In genomic region chr7:137575491-137575890, GRCm38 (mm10) we compare ENCODE assay signal across 16 mouse cellular contexts.
"Had no signal": no experiment of that assay in that cellular context is flagged by ENCODE, and none has a peak within 500 bp of the region (broad histone marks: within the 10 kb centered on the region; RNA-seq: fewer than 3 reads in every experiment).

No protein-coding gene starts in this region.

- H3K4me2 ChIP-seq: liver, embryonic 13.5 days; liver, embryonic 15.5 days; lung, embryonic 15.5 days; midbrain, embryonic 12.5 days; neural tube, embryonic 13.5 days; neural tube, embryonic 15.5 days had no signal

- H3K9me3 ChIP-seq: liver, embryonic 15.5 days; lung, embryonic 15.5 days; midbrain, embryonic 12.5 days; neural tube, embryonic 13.5 days; neural tube, embryonic 15.5 days had no signal

- H3K36me3 ChIP-seq: liver, embryonic 13.5 days; liver, embryonic 15.5 days; lung, embryonic 15.5 days; midbrain, embryonic 12.5 days; neural tube, embryonic 13.5 days; neural tube, embryonic 15.5 days had no signal

- H3K4me3 ChIP-seq: liver, embryonic 13.5 days; liver, embryonic 15.5 days; lung, embryonic 15.5 days; megakaryocyte, embryonic 14.5 days; midbrain, embryonic 12.5 days; myocyte; neural tube, embryonic 13.5 days; neural tube, embryonic 15.5 days had no signal

- H3K9ac ChIP-seq: liver, embryonic 13.5 days; liver, embryonic 15.5 days; liver, postnatal 0 days; lung, embryonic 15.5 days; midbrain, embryonic 12.5 days; neural tube, embryonic 13.5 days; neural tube, embryonic 15.5 days had no signal

- ATAC-seq: lung, postnatal 0 days; midbrain, embryonic 16.5 days had no signal

- H3K27ac ChIP-seq: liver, embryonic 13.5 days; liver, embryonic 15.5 days; lung, embryonic 15.5 days; macrophage; midbrain, embryonic 12.5 days; neural tube, embryonic 13.5 days; neural tube, embryonic 15.5 days had no signal

- DNase-seq: liver, embryonic 13.5 days; liver, postnatal 0 days; lung, adult 2 months; lung, postnatal 14 days; midbrain, embryonic 14.5 days; right cerebral cortex, postnatal 14 days had no signal

- H3K27me3 ChIP-seq: liver, embryonic 13.5 days; liver, embryonic 15.5 days; lung, embryonic 15.5 days; megakaryocyte, embryonic 14.5 days; midbrain, embryonic 12.5 days; neural tube, embryonic 13.5 days; neural tube, embryonic 15.5 days had no signal

- H3K4me1 ChIP-seq: liver, embryonic 13.5 days; liver, embryonic 15.5 days; lung, embryonic 15.5 days; megakaryocyte, embryonic 14.5 days; midbrain, embryonic 12.5 days; neural tube, embryonic 13.5 days; neural tube, embryonic 15.5 days had no signal
